Mouse (Mus musculus): ENCODE measurements at regions not wholly inside any gene's neighbourhood (a gene's known extent, or its start where the extent isn't known, plus 50 kb on each side); places are given as distances from the start of the nearest gene placed in this dataset.

- TF ChIP-seq ETS1 (IDR thresholded peaks at IDR 0.05; ENCODE audit: low read depth, low read length) (no peak), ZC3H11A (IDR thresholded peaks at IDR 0.05; ENCODE audit: low read depth, low read length) (no peak), CTCF (IDR thresholded peaks at IDR 0.05 in 2 of 3, conservative IDR thresholded peaks at IDR 0.05 in 1 of 3; ENCODE audit: control insufficient read depth in 1 of 3, insufficient read depth in 1 of 3, low read depth in 2 of 3, low read length in 3 of 3, poor library complexity in 1 of 3, severe bottlenecking in 1 of 3) (no peak), POLR2A (IDR thresholded peaks at IDR 0.05; ENCODE audit: control insufficient read depth in 1 of 2, insufficient read depth in 1 of 2, low read depth in 1 of 2, low read length in 2 of 2, poor library complexity in 1 of 2) (no peak), NELFE (IDR thresholded peaks at IDR 0.05; ENCODE audit: low read depth, low read length) (no peak), HCFC1 (IDR thresholded peaks at IDR 0.05; ENCODE audit: low read depth, low read length) (no peak), MYC (IDR thresholded peaks at IDR 0.05; ENCODE audit: low read depth, low read length) (no peak), CHD2 (IDR thresholded peaks at IDR 0.05; ENCODE audit: low read length) (no peak), EP300 (IDR thresholded peaks at IDR 0.05; ENCODE audit: low read depth in 1 of 2, low read length in 2 of 2) (no peak), TAL1 (IDR thresholded peaks at IDR 0.05; ENCODE audit: low read length) (no peak), USF1 (IDR thresholded peaks at IDR 0.05; ENCODE audit: low read depth, low read length) (no peak), KAT2A (conservative IDR thresholded peaks at IDR 0.05; ENCODE audit: low read depth, low read length) (no peak), USF2 (IDR thresholded peaks at IDR 0.05; ENCODE audit: borderline replicate concordance in 1 of 2, insufficient read depth in 1 of 2, low read depth in 1 of 2, low read length in 2 of 2) (no peak)
These were observed 135.3 kb upstream of the Nrp1 start for GRCm38 (mm10) chr8:128223092-128223491.
